In genomic region chr1:65422501-65423010, GRCm38 (mm10) we compare ENCODE assay signal across 20 mouse cellular contexts.
DNase-seq lines count a peak whose midpoint lies in the region; TF ChIP-seq lines count a peak whose summit lies in the region.
"Had no signal": no experiment of that assay in that cellular context is flagged by ENCODE, and none has a peak within 500 bp of the region (broad histone marks: within the 10 kb centered on the region; RNA-seq: fewer than 3 reads in every experiment).

No protein-coding gene starts in this region.

- no peaks in the 10 kb centered on the region for H3K9me3 ChIP-seq in ES-E14 (ENCODE audit: control insufficient read depth, insufficient read depth, low read depth, low read length)
- H3K9me3 ChIP-seq: embryonic facial prominence, embryonic 13.5 days; embryonic facial prominence, embryonic 15.5 days; forebrain, embryonic 10.5 days; forebrain, embryonic 12.5 days had no signal

- peak; percentile 12 for DNase-seq in ES-E14 (ENCODE audit: low read depth, low spot score)
- DNase-seq in R1 (ENCODE audit: low read depth, low spot score), result peak; percentile 15
- no peak for DNase-seq in kidney, postnatal 14 days
- no peak for DNase-seq in adrenal gland, postnatal 14 days
- DNase-seq in ovary, postnatal 10 days (ENCODE audit: low spot score), result no peak
- DNase-seq: adrenal gland, adult 8-10 months; adrenal gland, postnatal 25 days; B cell, adult 2 months; cerebellum, adult 11 months; cerebellum, adult 18-20 months; cerebellum, adult 8-10 months; cerebellum, adult 9-11 months; cerebellum, postnatal 14 days; cerebellum, postnatal 36 days; embryo, embryonic 11 days had no signal

- in situ Hi-C loops in ES-E14 (cut with MboI; ENCODE audit: low sequenced_read_pairs in 2 of 2, unreplicated experiment in 2 of 2), result no loop called here

- no peaks in the 10 kb centered on the region for H3K4me1 ChIP-seq in ES-E14 (ENCODE audit: control insufficient read depth in 2 of 2, insufficient read depth in 2 of 2, low read length in 2 of 2, poor library complexity in 1 of 2)
- H3K4me1 ChIP-seq: embryonic facial prominence, embryonic 13.5 days; embryonic facial prominence, embryonic 15.5 days; forebrain, embryonic 10.5 days; forebrain, embryonic 12.5 days had no signal

- H3K4me3 ChIP-seq in ES-E14 (ENCODE audit: insufficient read depth in 1 of 2, low read depth in 1 of 2, low read length in 2 of 2, poor library complexity in 1 of 2, severe bottlenecking in 1 of 2), result no peak overlapping the region
- H3K4me3 ChIP-seq: embryonic facial prominence, embryonic 13.5 days; embryonic facial prominence, embryonic 15.5 days; erythroblast, embryonic 14.5 days; forebrain, embryonic 10.5 days; forebrain, embryonic 12.5 days had no signal

- H3K27ac ChIP-seq in ES-E14 (ENCODE audit: insufficient read depth, low read depth, low read length, poor library complexity, severe bottlenecking), result no peak overlapping the region
- H3K27ac ChIP-seq: embryonic facial prominence, embryonic 13.5 days; embryonic facial prominence, embryonic 15.5 days; forebrain, embryonic 10.5 days; forebrain, embryonic 12.5 days had no signal

- H3K9ac ChIP-seq in ES-E14 (ENCODE audit: insufficient read depth, low read depth, low read length, poor library complexity, severe bottlenecking), result no peak overlapping the region
- H3K9ac ChIP-seq: embryonic facial prominence, embryonic 13.5 days; embryonic facial prominence, embryonic 15.5 days; forebrain, embryonic 12.5 days had no signal

- H3K36me3 ChIP-seq in ES-E14 (ENCODE audit: control insufficient read depth, insufficient read depth, low read length, poor library complexity, severe bottlenecking), result no peaks in the 10 kb centered on the region
- H3K36me3 ChIP-seq: embryonic facial prominence, embryonic 13.5 days; embryonic facial prominence, embryonic 15.5 days; forebrain, embryonic 10.5 days; forebrain, embryonic 12.5 days had no signal

TF ChIP-seq in ES-E14, 5 proteins besides CTCF, POLR2A, EP300 and RAD21:
- TF ChIP-seq ZNF384 (IDR thresholded peaks at IDR 0.05; ENCODE audit: low read depth, low read length) (no peak), MAFK (IDR thresholded peaks at IDR 0.05; ENCODE audit: insufficient read depth, low read depth, low read length) (no peak), ZC3H11A (IDR thresholded peaks at IDR 0.05; ENCODE audit: borderline replicate concordance, low read depth, low read length) (no peak), HCFC1 (IDR thresholded peaks at IDR 0.05; ENCODE audit: borderline replicate concordance, insufficient read depth, low read length) (no peak), CHD2 (IDR thresholded peaks at IDR 0.05; ENCODE audit: low read depth, low read length) (0 out of 2 replicates have a peak, but pooled peaks have one; percentile 35)

Comparison
In these comparisons a context has a peak if more than half of its experiments do, and no peak if none do; other contexts are left out.
1. DNase-seq: peak in ES-E14 (single experiment) and R1 (single experiment); none in kidney, postnatal 14 days (single experiment), adrenal gland, postnatal 14 days (single experiment) and ovary, postnatal 10 days (single experiment).